Mouse (Mus musculus) spleen, postnatal 36 days (tissue): Measurements from ENCODE around the gene Rbms3.

Source experiments
- DNase-seq, 2 experiments: peaks; one replicate each; pipeline ENCODE4 v3.0.0; 2022; ENCODE audit warnings: low spot score in 2 of 2, mixed read lengths in 1 of 2

Rbms3 gene

GRCm38 (mm10) chr9:116976575-116977408 lies 652.9 kb downstream of the Rbms3 start:
- no peak for DNase-seq

DNA sequence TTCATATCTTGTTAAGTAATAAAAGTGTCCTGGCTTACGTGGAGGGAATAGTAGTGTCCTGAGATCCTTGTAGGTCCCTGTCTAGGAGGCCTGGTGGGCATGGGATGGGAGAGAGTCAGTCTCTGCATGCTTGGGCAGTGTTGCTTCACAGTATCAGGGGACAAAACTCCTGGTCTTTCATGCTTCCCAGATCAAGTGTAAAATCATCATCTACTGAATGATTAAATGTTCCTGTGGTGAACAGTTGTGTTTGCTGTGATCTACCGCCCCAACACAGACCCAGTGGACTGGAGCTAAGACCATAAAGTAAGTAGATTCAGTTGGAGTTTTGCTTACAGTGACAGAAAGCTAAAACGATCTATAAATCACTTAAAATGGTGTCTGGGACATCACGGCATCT lies 654.4 kb downstream of the Rbms3 start:
- no peak for DNase-seq

GRCm38 (mm10) chr9:116974134-116974533 lies 655.6 kb downstream of the Rbms3 start:
- DNase-seq = no peak

DNA sequence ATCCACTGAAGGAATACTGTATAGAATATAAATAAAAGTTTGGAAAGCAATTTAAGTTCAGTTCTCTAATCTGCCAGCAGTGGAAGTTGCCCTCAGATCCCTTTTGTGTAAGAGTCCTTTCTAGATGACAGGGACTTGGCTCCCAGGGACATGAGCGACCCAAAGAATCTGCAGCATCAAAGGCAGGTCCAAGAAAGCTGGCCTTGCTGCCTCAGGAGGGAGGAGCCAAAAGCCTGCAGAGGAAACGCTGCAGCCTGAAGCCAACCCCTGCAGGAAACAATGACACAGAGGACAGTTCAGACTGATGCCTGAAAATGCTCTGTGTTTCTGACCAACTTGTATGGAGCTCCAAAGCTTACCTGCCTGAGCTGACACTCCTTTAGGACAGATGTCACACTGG lies 656.1 kb downstream of the Rbms3 start:
- DNase-seq = no peak

DNA sequence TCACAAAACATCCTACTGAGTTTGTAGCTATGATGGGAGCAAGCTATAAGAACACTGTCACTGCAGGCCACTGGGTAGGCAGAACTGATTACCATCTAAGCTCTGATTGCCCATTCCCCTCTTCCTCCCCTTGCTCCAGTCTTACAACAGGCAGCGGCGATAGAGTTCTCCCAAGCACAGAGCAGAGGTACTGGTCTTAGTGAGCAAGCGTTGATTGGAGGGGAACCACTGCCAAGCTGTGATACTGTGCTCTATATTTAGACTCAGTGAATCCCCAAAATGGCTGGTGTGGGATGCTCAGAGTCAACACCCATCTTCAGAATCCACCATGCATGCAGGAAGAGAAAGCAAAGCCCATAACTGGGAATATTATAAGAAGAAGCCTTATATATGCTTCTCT lies 662.4 kb downstream of the Rbms3 start:
- DNase-seq = no peak

- no peak for DNase-seq
These were observed 664.0 kb downstream of the Rbms3 start for GRCm38 (mm10) chr9:116965691-116966090.

GRCm38 (mm10) chr9:116956156-116956555 lies 673.6 kb downstream of the Rbms3 start:
- DNase-seq = no peak

GRCm38 (mm10) chr9:116948211-116948610 lies 681.5 kb downstream of the Rbms3 start:
- no peak for DNase-seq

- DNase-seq = no peak
These were observed 682.3 kb downstream of the Rbms3 start for GRCm38 (mm10) chr9:116947369-116947768.

DNA sequence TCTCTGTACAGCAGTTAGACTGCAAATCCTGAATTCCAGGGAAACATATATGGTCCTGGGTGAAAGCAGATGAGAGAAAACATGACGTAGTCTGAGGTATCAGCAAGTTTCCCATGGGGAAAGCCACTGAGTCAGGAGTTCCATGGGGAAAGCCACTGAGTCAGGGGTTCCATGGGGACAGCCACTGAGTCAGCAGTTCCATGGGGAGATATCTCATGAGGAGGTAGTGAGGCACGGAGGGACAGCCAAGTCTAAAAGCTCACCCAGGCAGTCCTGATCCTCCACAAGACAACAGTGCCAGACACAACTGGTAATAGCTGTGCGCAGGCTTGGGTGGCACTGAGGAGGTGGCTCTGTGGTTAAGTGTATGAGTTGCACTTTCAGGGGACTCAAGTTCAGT lies 682.9 kb downstream of the Rbms3 start:
- DNase-seq = no peak

GRCm38 (mm10) chr9:116945689-116946088 lies 684.0 kb downstream of the Rbms3 start:
- no peak for DNase-seq

DNA sequence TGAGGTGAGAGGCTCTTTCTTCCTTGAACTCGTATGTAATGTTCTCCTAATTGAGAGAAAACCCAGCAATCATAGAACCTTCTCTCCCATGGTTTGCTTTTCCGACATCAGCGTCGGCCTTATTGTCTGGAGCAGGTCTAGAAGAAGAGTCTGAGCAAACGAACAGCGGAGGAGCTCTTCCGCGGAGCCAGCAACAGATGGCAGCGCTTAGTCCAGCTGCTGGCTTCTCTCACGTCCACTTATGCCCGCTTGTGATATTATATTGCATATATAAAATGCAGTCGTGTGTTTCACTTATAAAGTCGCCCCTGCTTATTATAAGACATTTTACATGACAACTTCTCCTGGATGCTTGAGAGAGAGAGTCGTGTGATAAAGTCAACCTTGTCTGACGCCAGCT lies 685.8 kb downstream of the Rbms3 start:
- no peak for DNase-seq

DNA sequence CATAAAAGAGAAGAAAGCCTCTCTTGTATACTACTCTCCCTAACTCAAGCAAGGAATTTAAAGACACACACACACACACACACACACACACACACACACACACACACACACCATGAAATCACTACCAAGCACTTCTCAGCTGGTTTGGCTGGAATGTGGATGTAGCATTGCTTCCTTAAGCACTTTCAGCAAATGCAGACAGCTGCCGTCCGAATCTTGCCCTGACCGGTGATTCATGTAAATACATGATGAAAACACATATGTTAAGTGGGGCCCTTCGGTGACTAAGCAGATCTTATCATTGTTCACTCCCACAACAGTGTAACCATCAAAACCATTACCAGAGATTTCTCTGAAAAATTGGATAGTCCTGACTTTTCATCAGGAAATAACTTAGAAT lies 688.6 kb downstream of the Rbms3 start:
- DNase-seq = no peak

DNA sequence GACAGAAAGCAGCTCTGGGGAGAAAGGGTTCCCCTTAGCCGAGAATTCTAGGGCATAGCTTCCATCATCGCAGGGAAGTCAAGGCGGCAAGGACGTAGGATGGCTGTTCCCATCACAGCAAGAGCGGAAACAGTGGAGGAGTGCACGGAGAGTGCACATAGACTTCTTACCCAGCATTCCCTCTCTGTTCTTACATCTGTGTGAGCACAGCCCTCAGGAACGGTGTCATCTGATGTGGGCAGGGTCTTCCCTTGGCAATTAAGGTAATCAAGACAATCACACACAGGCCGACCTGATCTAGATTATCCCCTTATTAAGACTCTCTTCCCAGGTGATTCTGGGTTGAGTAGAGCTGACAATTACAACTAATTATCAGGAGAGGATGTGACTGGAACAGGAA lies 689.0 kb downstream of the Rbms3 start:
- no peak for DNase-seq

DNA sequence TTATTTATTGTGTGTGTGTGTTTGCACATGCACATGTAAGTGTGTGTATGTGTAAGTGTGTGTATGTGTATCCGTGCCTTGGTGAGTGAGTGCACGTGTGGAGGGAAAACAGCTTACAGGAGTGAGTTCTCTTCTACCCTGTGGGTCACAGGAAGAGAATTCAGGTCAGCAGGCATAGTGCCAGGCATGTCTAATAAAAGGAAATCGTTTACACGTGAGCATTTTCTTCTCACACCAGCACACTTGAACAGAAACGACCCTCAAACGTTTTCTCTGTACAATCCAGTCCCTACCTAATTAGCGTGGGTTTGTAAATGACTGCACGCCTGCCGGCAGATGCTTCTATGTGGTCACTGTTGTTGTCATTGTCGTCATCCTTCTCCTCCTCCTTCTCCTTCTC lies 701.4 kb downstream of the Rbms3 start:
- DNase-seq = no peak

- DNase-seq = no peak
These were observed 706.6 kb downstream of the Rbms3 start for GRCm38 (mm10) chr9:116923151-116923550.

- no peak for DNase-seq
These were observed 707.2 kb downstream of the Rbms3 start for GRCm38 (mm10) chr9:116922561-116922960.

- DNase-seq = no peak
These were observed 710.2 kb downstream of the Rbms3 start for GRCm38 (mm10) chr9:116919441-116920019.

DNA sequence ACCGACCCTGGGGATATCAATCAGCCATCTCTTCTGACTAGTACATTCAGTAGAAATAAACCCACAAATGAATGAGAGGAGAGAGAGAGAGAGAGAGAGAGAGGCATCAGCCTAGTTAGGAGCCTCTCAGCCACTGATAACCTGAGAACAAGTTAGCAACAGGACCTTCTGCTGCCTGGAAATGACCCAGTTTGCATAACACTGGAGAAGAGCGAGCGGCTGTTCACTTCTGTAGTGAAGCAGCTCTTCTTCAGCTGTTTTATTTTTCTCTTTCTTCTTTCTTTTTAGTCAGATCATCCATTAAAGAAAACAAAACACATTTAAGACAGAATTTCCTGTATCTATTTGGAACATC lies 717.2 kb downstream of the Rbms3 start:
- DNase-seq = no peak

DNA sequence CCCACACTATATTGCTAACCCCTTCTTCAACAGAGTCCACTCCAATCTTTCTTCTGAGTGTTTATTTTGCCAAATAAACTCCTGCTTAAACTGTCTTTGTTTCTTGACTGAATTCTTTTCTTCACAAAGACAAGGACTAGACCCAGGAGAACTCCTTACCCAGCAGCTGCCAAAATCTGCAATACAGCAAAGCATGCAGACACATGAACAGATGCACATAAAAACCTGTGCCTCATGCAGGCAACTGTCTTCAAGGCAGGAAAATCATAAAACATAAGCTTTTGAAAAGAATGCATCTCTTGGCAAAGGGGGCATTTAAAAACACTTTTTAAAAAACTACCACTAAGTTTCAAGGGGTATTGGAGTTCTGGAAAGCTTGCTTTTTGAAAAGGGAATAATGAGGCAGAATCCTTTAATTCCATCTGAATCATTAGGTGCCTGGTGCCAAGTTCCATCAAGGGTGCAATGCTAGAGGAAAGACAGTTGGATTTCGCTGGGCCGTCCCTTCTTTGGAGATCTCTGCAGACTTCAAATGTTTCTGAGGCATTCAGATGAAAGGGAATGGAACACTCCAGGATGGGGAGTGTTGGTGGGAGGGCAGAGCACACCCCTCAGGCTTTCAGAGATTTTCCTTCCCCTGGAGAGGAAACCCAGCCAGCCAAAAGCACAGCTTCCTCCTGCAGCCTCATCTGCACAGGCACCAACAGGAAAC lies 717.8 kb downstream of the Rbms3 start:
- no peak for DNase-seq

- DNase-seq = no peak
These were observed 720.2 kb downstream of the Rbms3 start for GRCm38 (mm10) chr9:116909511-116909910.

DNA sequence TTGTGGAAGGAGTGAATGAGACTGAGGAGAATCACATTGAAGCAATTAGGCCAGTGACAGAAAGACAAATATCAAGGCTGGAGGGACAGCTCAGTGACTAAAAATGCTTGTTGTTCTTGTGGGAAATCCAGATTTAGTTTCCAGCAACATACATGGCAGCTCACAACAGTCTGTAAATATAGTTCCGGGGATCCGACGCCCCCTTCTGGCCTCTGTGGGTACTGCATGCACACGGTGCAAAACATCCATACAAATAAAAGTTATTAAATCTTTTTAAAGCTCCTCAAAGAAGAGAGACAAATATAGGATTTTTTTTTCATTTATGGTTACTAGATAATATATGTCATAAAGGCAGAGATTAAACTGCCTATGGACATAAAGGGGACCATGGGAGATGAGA lies 722.8 kb downstream of the Rbms3 start:
- no peak for DNase-seq

GRCm38 (mm10) chr9:116905646-116906045 lies 724.1 kb downstream of the Rbms3 start:
- no peak for DNase-seq
